33 mouse cellular contexts compared by ENCODE assay signal in the genomic region with DNA sequence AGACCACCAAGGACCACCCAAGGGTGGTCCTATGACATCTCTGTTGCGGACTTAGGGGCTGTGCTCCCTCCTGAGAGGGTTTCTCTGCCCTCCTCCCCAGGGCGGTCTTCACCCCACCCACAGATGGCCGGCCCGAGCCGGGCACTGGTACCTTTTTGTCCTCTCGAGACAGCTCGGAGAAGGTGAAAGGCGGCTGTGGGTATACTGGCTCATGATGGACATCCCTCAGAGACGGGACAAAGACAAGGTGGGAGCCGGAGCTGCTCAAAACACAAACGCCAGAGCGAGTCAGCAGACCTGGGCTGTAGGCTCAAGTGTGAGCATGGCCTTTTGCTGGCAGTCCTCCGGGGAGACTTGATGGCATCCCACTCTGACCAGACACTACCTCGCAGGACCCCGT. TPM values are rescaled to one million over a fixed set of nuclear protein-coding genes. Genes with fewer than 3 reads are reported as not detected.
DNase-seq lines count a peak whose midpoint lies in the region; ATAC-seq and TF ChIP-seq lines count a peak whose summit lies in the region.
"Had no signal": no experiment of that assay in that cellular context is flagged by ENCODE, and none has a peak within 500 bp of the region (broad histone marks: within the 10 kb centered on the region; RNA-seq: fewer than 3 reads in every experiment).

No protein-coding gene starts in this region.

- H3K4me3 ChIP-seq in embryonic facial prominence, embryonic 13.5 days = no peak overlapping the region
- H3K4me3 ChIP-seq in embryonic facial prominence, embryonic 10.5 days = no peak overlapping the region
- H3K4me3 ChIP-seq in heart, embryonic 10.5 days = no peak overlapping the region
- no peak overlapping the region for H3K4me3 ChIP-seq in heart, adult 2 months
- H3K4me3 ChIP-seq in heart, embryonic 13.5 days = no peak overlapping the region
- H3K4me3 ChIP-seq in stomach, embryonic 15.5 days (replicated peaks) = no peak overlapping the region
- H3K4me3 ChIP-seq in kidney, embryonic 15.5 days (replicated peaks) = no peak overlapping the region
- H3K4me3 ChIP-seq: embryonic facial prominence, embryonic 15.5 days; hindbrain, embryonic 12.5 days; hindbrain, embryonic 15.5 days had no signal

- H3K79me2 ChIP-seq in heart, adult 2 months (replicated peaks; ENCODE audit: control insufficient read depth, insufficient read depth, low read length) = no peaks in the 10 kb centered on the region

- H3K4me2 ChIP-seq in embryonic facial prominence, embryonic 13.5 days = no peak overlapping the region
- no peak overlapping the region for H3K4me2 ChIP-seq in heart, embryonic 13.5 days
- no peak overlapping the region for H3K4me2 ChIP-seq in stomach, embryonic 15.5 days
- H3K4me2 ChIP-seq in kidney, embryonic 15.5 days = no peak overlapping the region
- H3K4me2 ChIP-seq: embryonic facial prominence, embryonic 15.5 days; hindbrain, embryonic 12.5 days; hindbrain, embryonic 15.5 days had no signal

- no peak for TF ChIP-seq EP300 in heart, adult 2 months (IDR thresholded peaks at IDR 0.05; ENCODE audit: insufficient read depth, low read depth, low read length)

- no peak for ATAC-seq in embryonic facial prominence, embryonic 13.5 days (ENCODE audit: insufficient number of reproducible peaks, insufficient read depth, low FRiP score, low TSS enrichment, low read depth)
- no peak for ATAC-seq in heart, embryonic 13.5 days (ENCODE audit: extremely low read depth, insufficient number of reproducible peaks, low FRiP score, low TSS enrichment)
- no peak for ATAC-seq in stomach, embryonic 15.5 days (ENCODE audit: insufficient read depth, low FRiP score, low read depth)
- ATAC-seq in kidney, embryonic 15.5 days (replicated peaks; ENCODE audit: low FRiP score) = no peak
- ATAC-seq: activated CD4-positive, CD25-positive, alpha-beta regulatory T cell, adult 4 months; forebrain, embryonic 14.5 days; forebrain, postnatal 0 days; intestine, postnatal 0 days had no signal

- TF ChIP-seq POLR2A in heart, adult 2 months (IDR thresholded peaks at IDR 0.05; ENCODE audit: insufficient read depth, low read depth, low read length) = no peak

- intact Hi-C loops in heart, adult 2 months (cut with DNase I) = no loop called here
- intact Hi-C loops in heart, postnatal 36 days (cut with DNase I) = no loop called here

- peaks cover 26% of the 10 kb centered on the region for H3K4me1 ChIP-seq in embryonic facial prominence, embryonic 13.5 days
- peaks cover 1% of the 10 kb centered on the region for H3K4me1 ChIP-seq in embryonic facial prominence, embryonic 10.5 days
- H3K4me1 ChIP-seq in heart, embryonic 10.5 days = peaks cover 53% of the 10 kb centered on the region
- H3K4me1 ChIP-seq in heart, adult 2 months (ENCODE audit: control insufficient read depth, insufficient read depth, low read length) = peaks cover 31% of the 10 kb centered on the region
- peaks cover 66% of the 10 kb centered on the region for H3K4me1 ChIP-seq in heart, embryonic 13.5 days
- H3K4me1 ChIP-seq in stomach, embryonic 15.5 days = peaks cover 32% of the 10 kb centered on the region
- H3K4me1 ChIP-seq in kidney, embryonic 15.5 days = peaks cover 48% of the 10 kb centered on the region

- no peak for DNase-seq in embryonic facial prominence, embryonic 10.5 days (ENCODE audit: low spot score)
- no peak for DNase-seq in heart, embryonic 10.5 days (ENCODE audit: low spot score)
- DNase-seq in heart, adult 2 months = no peak
- no peak for DNase-seq in heart, postnatal 36 days
- DNase-seq: adrenal gland, adult 8-10 months; adrenal gland, postnatal 25 days; cerebellum, adult 11-12 months; cerebellum, adult 8-10 months; cerebellum, postnatal 36 days; embryo, embryonic 11 days; forebrain, postnatal 0 days; gastrocnemius, postnatal 36 days had no signal

- H3K27me3 ChIP-seq in embryonic facial prominence, embryonic 13.5 days = no peaks in the 10 kb centered on the region
- H3K27me3 ChIP-seq in embryonic facial prominence, embryonic 10.5 days (replicated peaks; ENCODE audit: low read depth, poor library complexity, severe bottlenecking) = no peaks in the 10 kb centered on the region
- H3K27me3 ChIP-seq in heart, embryonic 10.5 days (ENCODE audit: insufficient read depth, poor library complexity, severe bottlenecking) = no peaks in the 10 kb centered on the region
- H3K27me3 ChIP-seq in heart, adult 2 months (ENCODE audit: control insufficient read depth, insufficient read depth, low read length) = no peaks in the 10 kb centered on the region
- H3K27me3 ChIP-seq in heart, embryonic 13.5 days (replicated peaks) = no peaks in the 10 kb centered on the region
- no peaks in the 10 kb centered on the region for H3K27me3 ChIP-seq in stomach, embryonic 15.5 days (replicated peaks)
- H3K27me3 ChIP-seq in kidney, embryonic 15.5 days = no peaks in the 10 kb centered on the region
- H3K27me3 ChIP-seq: embryonic facial prominence, embryonic 15.5 days; hindbrain, embryonic 12.5 days; hindbrain, embryonic 15.5 days had no signal

- peaks cover 75% of the 10 kb centered on the region for H3K36me3 ChIP-seq in embryonic facial prominence, embryonic 13.5 days
- peaks cover 99% of the 10 kb centered on the region for H3K36me3 ChIP-seq in embryonic facial prominence, embryonic 10.5 days (replicated peaks)
- peaks cover 77% of the 10 kb centered on the region for H3K36me3 ChIP-seq in heart, embryonic 10.5 days
- 0 out of 2 replicates have a peak, but pooled peaks cover 2% of the 10 kb centered on the region for H3K36me3 ChIP-seq in heart, adult 2 months (ENCODE audit: control insufficient read depth, insufficient read depth, low read length)
- H3K36me3 ChIP-seq in heart, embryonic 13.5 days = peaks cover 55% of the 10 kb centered on the region
- H3K36me3 ChIP-seq in stomach, embryonic 15.5 days = 0 out of 2 replicates have a peak, but pooled peaks cover 16% of the 10 kb centered on the region
- peaks cover 74% of the 10 kb centered on the region for H3K36me3 ChIP-seq in kidney, embryonic 15.5 days
- H3K36me3 ChIP-seq: hindbrain, embryonic 15.5 days had no signal

- TF ChIP-seq CTCF in heart, adult 2 months (IDR thresholded peaks at IDR 0.05) = no peak

- no peaks in the 10 kb centered on the region for H3K9me3 ChIP-seq in embryonic facial prominence, embryonic 13.5 days
- no peaks in the 10 kb centered on the region for H3K9me3 ChIP-seq in embryonic facial prominence, embryonic 10.5 days
- H3K9me3 ChIP-seq in heart, embryonic 10.5 days = no peaks in the 10 kb centered on the region
- H3K9me3 ChIP-seq in heart, embryonic 13.5 days = no peaks in the 10 kb centered on the region
- no peaks in the 10 kb centered on the region for H3K9me3 ChIP-seq in stomach, embryonic 15.5 days
- no peaks in the 10 kb centered on the region for H3K9me3 ChIP-seq in kidney, embryonic 15.5 days (replicated peaks)
- H3K9me3 ChIP-seq: embryonic facial prominence, embryonic 15.5 days; hindbrain, embryonic 12.5 days; hindbrain, embryonic 15.5 days had no signal

- H3K9ac ChIP-seq in embryonic facial prominence, embryonic 13.5 days = 0 out of 2 replicates have a peak overlapping the region, but pooled peaks have one; percentile 6
- H3K9ac ChIP-seq in heart, adult 2 months (ENCODE audit: low read depth, low read length) = no peak overlapping the region
- H3K9ac ChIP-seq in heart, embryonic 13.5 days = peak overlapping the region; percentile 15; the same call in 1 of the 2 replicates
- no peak overlapping the region for H3K9ac ChIP-seq in stomach, embryonic 15.5 days
- no peak overlapping the region for H3K9ac ChIP-seq in kidney, embryonic 15.5 days
- H3K9ac ChIP-seq: embryonic facial prominence, embryonic 15.5 days; forebrain, postnatal 0 days; hindbrain, embryonic 12.5 days; hindbrain, embryonic 15.5 days had no signal

- WGBS in embryonic facial prominence, embryonic 13.5 days = 93% methylated on average over 15 of the region's 15 CpGs
- 94% methylated on average over 15 of the region's 15 CpGs for WGBS in embryonic facial prominence, embryonic 10.5 days
- 90% methylated on average over 15 of the region's 15 CpGs for WGBS in heart, embryonic 10.5 days
- 93% methylated on average over 15 of the region's 15 CpGs for WGBS in heart, adult 2 months
- WGBS in heart, embryonic 13.5 days = 83% methylated on average over 15 of the region's 15 CpGs
- 92% methylated on average over 15 of the region's 15 CpGs for WGBS in stomach, embryonic 15.5 days
- WGBS in kidney, embryonic 15.5 days = 92% methylated on average over 15 of the region's 15 CpGs

- no peak overlapping the region for H3K27ac ChIP-seq in embryonic facial prominence, embryonic 13.5 days
- H3K27ac ChIP-seq in embryonic facial prominence, embryonic 10.5 days (replicated peaks) = no peak overlapping the region
- peak overlapping the region; percentile 86 for H3K27ac ChIP-seq in heart, embryonic 10.5 days
- no peak overlapping the region for H3K27ac ChIP-seq in heart, adult 2 months
- H3K27ac ChIP-seq in heart, embryonic 13.5 days (replicated peaks) = 0 out of 2 replicates have a peak overlapping the region, but pooled peaks have one; percentile 28
- H3K27ac ChIP-seq in stomach, embryonic 15.5 days = 0 out of 2 replicates have a peak overlapping the region, but pooled peaks have one; percentile 16
- H3K27ac ChIP-seq in kidney, embryonic 15.5 days = no peak overlapping the region
- H3K27ac ChIP-seq: hindbrain, embryonic 12.5 days; hindbrain, embryonic 15.5 days had no signal

RNA-seq across cellular contexts. Expression of gene Cdc42ep2, which starts 18.8 kb away (rescaled TPM):
- 4.7 TPM in 2 replicates for polyA plus RNA-seq in embryonic facial prominence, embryonic 13.5 days (2015; fragmentation: Nextera tagmentation; extraction: Ambion mirVana)
- polyA plus RNA-seq in embryonic facial prominence, embryonic 10.5 days (2016; fragmentation: Nextera tagmentation; extraction: Ambion mirVana) = 1.5 and 2.2 TPM in 2 replicates
- polyA plus RNA-seq in heart, embryonic 10.5 days (2016; fragmentation: Nextera tagmentation; extraction: Ambion mirVana) = 5.9 and 7.4 TPM in 2 replicates
- total RNA-seq in heart, adult 2 months (2021) = 1 to 10 TPM; 8.0 to 8.4 TPM
- polyA plus RNA-seq in heart, adult 2 months (2012; rRNA removed) = 11.7 and 19.0 TPM in 2 replicates
- polyA plus RNA-seq in heart, embryonic 13.5 days (2015; fragmentation: Nextera tagmentation; extraction: Ambion mirVana) = 8.9 and 9.3 TPM in 2 replicates
- total RNA-seq in heart, postnatal 36 days (2021) = 1 to 10 TPM; 9.3 to 9.5 TPM
- 9.6 and 11.0 TPM in 2 replicates for polyA plus RNA-seq in stomach, embryonic 15.5 days (2015; fragmentation: Nextera tagmentation; extraction: Ambion mirVana)
- polyA plus RNA-seq in kidney, embryonic 15.5 days (2015; fragmentation: Nextera tagmentation; extraction: Ambion mirVana) = 13.4 and 15.5 TPM in 2 replicates
- total RNA-seq: granulocyte monocyte progenitor cell, adult 5-6 weeks; hematopoietic stem cell, adult 5-6 weeks had no signal

RNA-seq across cellular contexts. Expression of gene Pola2, which starts 20.6 kb away (rescaled TPM):
- 74.5 and 79.5 TPM in 2 replicates for polyA plus RNA-seq in embryonic facial prominence, embryonic 13.5 days (2015; fragmentation: Nextera tagmentation; extraction: Ambion mirVana)
- 119 and 120 TPM in 2 replicates for polyA plus RNA-seq in embryonic facial prominence, embryonic 10.5 days (2016; fragmentation: Nextera tagmentation; extraction: Ambion mirVana)
- 70.0 and 80.7 TPM in 2 replicates for polyA plus RNA-seq in heart, embryonic 10.5 days (2016; fragmentation: Nextera tagmentation; extraction: Ambion mirVana)
- total RNA-seq in heart, adult 2 months (2021) = 10 to 100 TPM in 1 of 2 experiments, 1 to 10 TPM in 1; 8.6 to 10.9 TPM
- 27.9 and 38.7 TPM in 2 replicates for polyA plus RNA-seq in heart, adult 2 months (2012; rRNA removed)
- polyA plus RNA-seq in heart, embryonic 13.5 days (2015; fragmentation: Nextera tagmentation; extraction: Ambion mirVana) = 47.2 and 49.5 TPM in 2 replicates
- 10 to 100 TPM; 10.6 to 10.9 TPM for total RNA-seq in heart, postnatal 36 days (2021)
- 60.9 and 64.2 TPM in 2 replicates for polyA plus RNA-seq in stomach, embryonic 15.5 days (2015; fragmentation: Nextera tagmentation; extraction: Ambion mirVana)
- 75.3 and 83.2 TPM in 2 replicates for polyA plus RNA-seq in kidney, embryonic 15.5 days (2015; fragmentation: Nextera tagmentation; extraction: Ambion mirVana)

RNA-seq across cellular contexts. Expression of gene Dpf2, which starts 30.6 kb away (rescaled TPM):
- polyA plus RNA-seq in embryonic facial prominence, embryonic 13.5 days (2015; fragmentation: Nextera tagmentation; extraction: Ambion mirVana) = 164 and 179 TPM in 2 replicates
- 231 and 251 TPM in 2 replicates for polyA plus RNA-seq in embryonic facial prominence, embryonic 10.5 days (2016; fragmentation: Nextera tagmentation; extraction: Ambion mirVana)
- polyA plus RNA-seq in heart, embryonic 10.5 days (2016; fragmentation: Nextera tagmentation; extraction: Ambion mirVana) = 134 and 150 TPM in 2 replicates
- 10 to 100 TPM; 82.3 to 83.5 TPM for total RNA-seq in heart, adult 2 months (2021)
- 71.8 and 104 TPM in 2 replicates for polyA plus RNA-seq in heart, adult 2 months (2012; rRNA removed)
- polyA plus RNA-seq in heart, embryonic 13.5 days (2015; fragmentation: Nextera tagmentation; extraction: Ambion mirVana) = 98.1 and 104 TPM in 2 replicates
- 10 to 100 TPM; 75.8 to 96.2 TPM for total RNA-seq in heart, postnatal 36 days (2021)
- polyA plus RNA-seq in stomach, embryonic 15.5 days (2015; fragmentation: Nextera tagmentation; extraction: Ambion mirVana) = 98.7 and 118 TPM in 2 replicates
- 166 and 178 TPM in 2 replicates for polyA plus RNA-seq in kidney, embryonic 15.5 days (2015; fragmentation: Nextera tagmentation; extraction: Ambion mirVana)

RNA-seq across cellular contexts. Expression of gene Slc22a20, which starts 42.5 kb away (rescaled TPM):
- not detected in 2 replicates for polyA plus RNA-seq in embryonic facial prominence, embryonic 13.5 days (2015; fragmentation: Nextera tagmentation; extraction: Ambion mirVana)
- not detected in 2 replicates for polyA plus RNA-seq in embryonic facial prominence, embryonic 10.5 days (2016; fragmentation: Nextera tagmentation; extraction: Ambion mirVana)
- not detected in 2 replicates for polyA plus RNA-seq in heart, embryonic 10.5 days (2016; fragmentation: Nextera tagmentation; extraction: Ambion mirVana)
- total RNA-seq in heart, adult 2 months (2021) = not detected
- not detected in 2 replicates for polyA plus RNA-seq in heart, adult 2 months (2012; rRNA removed)
- not detected in 2 replicates for polyA plus RNA-seq in heart, embryonic 13.5 days (2015; fragmentation: Nextera tagmentation; extraction: Ambion mirVana)
- total RNA-seq in heart, postnatal 36 days (2021) = not detected
- polyA plus RNA-seq in stomach, embryonic 15.5 days (2015; fragmentation: Nextera tagmentation; extraction: Ambion mirVana) = not detected in 2 replicates
- not detected in 2 replicates for polyA plus RNA-seq in kidney, embryonic 15.5 days (2015; fragmentation: Nextera tagmentation; extraction: Ambion mirVana)
- total RNA-seq: adrenal gland, adult 8-10 months; adrenal gland, postnatal 25 days; forebrain, postnatal 0 days; gastrocnemius, adult 8-10 months; gastrocnemius, postnatal 36 days; granulocyte monocyte progenitor cell, adult 5-6 weeks; hematopoietic stem cell, adult 5-6 weeks had no signal
- polyA plus RNA-seq: activated CD4-positive, CD25-positive, alpha-beta regulatory T cell, adult 4 months; brain, embryonic 14.5 days; cortical plate, adult 2 months; embryonic facial prominence, embryonic 11.5 days; embryonic facial prominence, embryonic 15.5 days; forebrain, embryonic 11.5 days; forebrain, embryonic 14.5 days; forebrain, postnatal 0 days; frontal cortex, adult 2 months; heart, embryonic 14.5 days; heart, postnatal 0 days; hindbrain, embryonic 12.5 days; hindbrain, embryonic 15.5 days; intestine, embryonic 14.5 days; intestine, postnatal 0 days had no signal

RNA-seq across cellular contexts. Expression of gene Tigd3, which starts 49.5 kb away (rescaled TPM):
- 3.8 and 4.7 TPM in 2 replicates for polyA plus RNA-seq in embryonic facial prominence, embryonic 13.5 days (2015; fragmentation: Nextera tagmentation; extraction: Ambion mirVana)
- 6.8 and 7.4 TPM in 2 replicates for polyA plus RNA-seq in embryonic facial prominence, embryonic 10.5 days (2016; fragmentation: Nextera tagmentation; extraction: Ambion mirVana)
- 2.4 and 2.9 TPM in 2 replicates for polyA plus RNA-seq in heart, embryonic 10.5 days (2016; fragmentation: Nextera tagmentation; extraction: Ambion mirVana)
- total RNA-seq in heart, adult 2 months (2021) = under 1 TPM; 0.14 to 0.47 TPM
- polyA plus RNA-seq in heart, adult 2 months (2012; rRNA removed) = 0.25 and 0.67 TPM in 2 replicates
- polyA plus RNA-seq in heart, embryonic 13.5 days (2015; fragmentation: Nextera tagmentation; extraction: Ambion mirVana) = 1.9 and 2.0 TPM in 2 replicates
- under 1 TPM; 0.57 to 0.64 TPM for total RNA-seq in heart, postnatal 36 days (2021)
- 2.3 and 2.4 TPM in 2 replicates for polyA plus RNA-seq in stomach, embryonic 15.5 days (2015; fragmentation: Nextera tagmentation; extraction: Ambion mirVana)
- 4.2 and 4.7 TPM in 2 replicates for polyA plus RNA-seq in kidney, embryonic 15.5 days (2015; fragmentation: Nextera tagmentation; extraction: Ambion mirVana)

Comparison
In these comparisons a context has a peak if more than half of its experiments do, and no peak if none do; other contexts are left out.
1. H3K27ac ChIP-seq: peak in heart, embryonic 10.5 days (single experiment), heart, embryonic 13.5 days (single experiment) and stomach, embryonic 15.5 days (single experiment); none in embryonic facial prominence, embryonic 13.5 days (single experiment), embryonic facial prominence, embryonic 10.5 days (single experiment), heart, adult 2 months (single experiment) and kidney, embryonic 15.5 days (single experiment).
2. H3K9ac ChIP-seq: peak in embryonic facial prominence, embryonic 13.5 days (single experiment) and heart, embryonic 13.5 days (single experiment); none in heart, adult 2 months (single experiment), stomach, embryonic 15.5 days (single experiment) and kidney, embryonic 15.5 days (single experiment).